Mouse (Mus musculus): ENCODE results near the gene Iqcd.

DNA sequence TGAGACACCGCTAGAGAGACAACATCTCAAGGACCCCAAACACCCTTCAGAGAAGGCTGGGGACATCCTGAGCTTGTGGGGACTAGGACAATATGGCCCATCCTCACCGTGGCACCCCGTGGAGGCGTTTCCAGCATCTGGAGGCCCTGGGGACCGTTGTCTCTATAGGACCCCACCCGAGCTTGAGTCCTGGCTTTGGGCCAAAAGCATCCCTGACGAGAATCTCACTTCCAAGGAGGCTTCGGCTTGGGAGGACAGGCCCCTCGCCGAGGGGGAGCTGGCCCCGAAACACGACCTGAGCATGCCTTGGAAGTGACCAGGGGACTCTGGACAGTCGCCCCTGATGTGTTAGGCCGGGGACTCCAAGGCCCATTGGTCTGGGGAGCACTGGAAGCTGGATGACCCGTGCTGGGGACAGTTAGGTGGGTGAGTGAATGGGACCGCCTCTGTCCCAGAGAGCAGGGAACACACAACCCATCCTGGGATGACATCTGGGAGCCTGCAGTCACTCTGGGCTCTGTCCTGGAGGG lies 20.5 kb downstream of the Iqcd start:
- no peak for TF ChIP-seq CTCF (IDR thresholded peaks at IDR 0.05; ENCODE audit: control insufficient read depth, insufficient read depth, insufficient replicate concordance, low read depth, low read length)
- no peak for TF ChIP-seq POLR2A (IDR thresholded peaks at IDR 0.05; ENCODE audit: control insufficient read depth, low read depth, low read length)
